Mouse (Mus musculus) hindbrain, embryonic 11.5 days (tissue): ENCODE measurements at regions not wholly inside any gene's neighbourhood (a gene's known extent, or its start where the extent isn't known, plus 50 kb on each side); places are given as distances from the start of the nearest gene placed in this dataset.

ENCODE experiments used
- ATAC-seq: fragments of 200-750 bp; cut with Nextera tagmentation; 2 replicates; pipeline ENCODE4 v1.8.0; 2017; ENCODE audit warnings: mild to moderate bottlenecking, moderate TSS enrichment, moderate library complexity; ENCODE audit not compliant: low FRiP score
- DNase-seq: peaks from one replicate; pipeline ENCODE4 v3.0.0-alpha.2; 2015; ENCODE audit warnings: low spot score
- H3K27ac ChIP-seq: fragments of 300-500 bp; sonication (generic); 2 replicates; pipeline ENCODE4 v1.5.1; 2014; ENCODE audit warnings: mild to moderate bottlenecking, low read depth, low read length
- H3K27me3 ChIP-seq: fragments of 300-500 bp; sonication (generic); 2 replicates; pipeline ENCODE4 v1.6.1; 2014; ENCODE audit warnings: mild to moderate bottlenecking, low read length, moderate library complexity, mixed read lengths; ENCODE audit not compliant: control insufficient read depth, insufficient read depth
- H3K36me3 ChIP-seq: fragments of 300-500 bp; sonication (generic); 2 replicates; pipeline ENCODE4 v1.6.1; 2014; ENCODE audit warnings: mild to moderate bottlenecking, low read length, moderate library complexity, mixed read lengths; ENCODE audit not compliant: control insufficient read depth, insufficient read depth
- H3K4me1 ChIP-seq: fragments of 300-500 bp; sonication (generic); replicated peaks from 2 replicates; pipeline ENCODE4 v1.6.1; 2014; ENCODE audit warnings: low read length, mixed read lengths; ENCODE audit not compliant: control insufficient read depth, insufficient read depth
- H3K4me2 ChIP-seq: fragments of 300-500 bp; sonication (generic); replicated peaks from 2 replicates; pipeline ENCODE4 v1.6.1; 2014; ENCODE audit warnings: mild to moderate bottlenecking, low read depth, low read length
- H3K4me3 ChIP-seq: fragments of 300-500 bp; sonication (generic); 2 replicates; pipeline ENCODE4 v1.5.1; 2014; ENCODE audit warnings: low read depth, low read length
- H3K9ac ChIP-seq: fragments of 300-500 bp; sonication (generic); 2 replicates; pipeline ENCODE4 v1.6.1; 2014; ENCODE audit warnings: low read depth, low read length
- H3K9me3 ChIP-seq: fragments of 300-500 bp; sonication (generic); 2 replicates; pipeline ENCODE4 v1.6.1; 2016; ENCODE audit warnings: low read length; ENCODE audit not compliant: control insufficient read depth
- WGBS: fragments of 180-500 bp; shearing (Covaris S2); extraction: QIAGEN DNeasy Blood & Tissue Kit; methylation state at CpG from one replicate; pipeline ENCODE4 v1.1.7; 2014; 5-methylcytosine and 5-hydroxymethylcytosine counted together

DNA sequence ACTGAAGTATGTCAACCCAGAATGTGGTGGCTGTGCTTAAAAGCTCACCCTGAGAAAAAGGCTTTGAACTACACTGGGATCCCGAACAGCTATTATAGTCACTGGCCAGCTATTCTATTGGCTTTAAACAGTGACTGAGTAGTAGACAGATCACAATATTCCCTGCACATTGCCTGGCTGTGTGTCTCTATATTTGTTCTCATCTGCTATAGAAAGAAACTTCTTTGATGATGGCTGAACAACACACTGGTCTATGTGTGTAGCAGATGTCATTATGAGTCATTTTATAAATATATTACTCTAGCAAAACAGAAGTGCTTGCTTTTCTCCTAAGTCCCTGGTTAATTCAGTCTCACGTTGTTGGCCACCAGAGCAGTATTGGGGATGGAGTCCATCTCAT, 152.1 kb upstream of the Slco6d1 start:
- 73% methylated on average over 2 of the region's 2 CpGs for WGBS
- ATAC-seq (no peak), DNase-seq (no peak)
- H3K27me3 ChIP-seq: no peaks in the 10 kb centered on the region
- H3K4me3 ChIP-seq: no peak overlapping the region
- H3K27ac ChIP-seq: no peak overlapping the region
- H3K36me3 ChIP-seq: no peaks in the 10 kb centered on the region
- no peaks in the 10 kb centered on the region for H3K4me1 ChIP-seq
- no peaks in the 10 kb centered on the region for H3K9me3 ChIP-seq
- no peak overlapping the region for H3K4me2 ChIP-seq
- no peak overlapping the region for H3K9ac ChIP-seq

DNA sequence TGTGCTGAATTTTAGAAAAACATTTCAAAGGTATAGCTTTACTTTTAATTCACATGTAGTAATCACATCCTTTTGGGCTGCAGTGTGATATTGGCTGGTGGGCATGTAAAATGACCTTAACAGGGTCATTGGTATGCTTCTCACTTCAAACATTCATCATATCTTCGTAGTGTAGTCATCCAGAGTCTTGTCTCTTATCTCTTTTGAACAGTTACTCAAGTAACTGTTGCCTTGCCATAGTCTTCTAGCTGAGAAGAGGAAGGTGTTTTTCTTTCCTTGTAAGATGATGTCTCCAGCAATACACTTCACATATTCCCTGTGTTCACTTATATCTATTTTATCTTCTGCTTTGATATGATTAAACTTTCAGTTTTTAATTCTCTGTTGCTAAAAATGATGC, 150.7 kb upstream of the Slco6d1 start:
- WGBS: 79% methylated on average over 1 of the region's 1 CpGs
- no peak overlapping the region for H3K4me2 ChIP-seq
- H3K27ac ChIP-seq: no peak overlapping the region
- no peaks in the 10 kb centered on the region for H3K9me3 ChIP-seq
- H3K9ac ChIP-seq: no peak overlapping the region
- no peaks in the 10 kb centered on the region for H3K4me1 ChIP-seq
- DNase-seq (no peak), ATAC-seq (no peak)
- no peak overlapping the region for H3K4me3 ChIP-seq
- H3K36me3 ChIP-seq: no peaks in the 10 kb centered on the region
- no peaks in the 10 kb centered on the region for H3K27me3 ChIP-seq

DNA sequence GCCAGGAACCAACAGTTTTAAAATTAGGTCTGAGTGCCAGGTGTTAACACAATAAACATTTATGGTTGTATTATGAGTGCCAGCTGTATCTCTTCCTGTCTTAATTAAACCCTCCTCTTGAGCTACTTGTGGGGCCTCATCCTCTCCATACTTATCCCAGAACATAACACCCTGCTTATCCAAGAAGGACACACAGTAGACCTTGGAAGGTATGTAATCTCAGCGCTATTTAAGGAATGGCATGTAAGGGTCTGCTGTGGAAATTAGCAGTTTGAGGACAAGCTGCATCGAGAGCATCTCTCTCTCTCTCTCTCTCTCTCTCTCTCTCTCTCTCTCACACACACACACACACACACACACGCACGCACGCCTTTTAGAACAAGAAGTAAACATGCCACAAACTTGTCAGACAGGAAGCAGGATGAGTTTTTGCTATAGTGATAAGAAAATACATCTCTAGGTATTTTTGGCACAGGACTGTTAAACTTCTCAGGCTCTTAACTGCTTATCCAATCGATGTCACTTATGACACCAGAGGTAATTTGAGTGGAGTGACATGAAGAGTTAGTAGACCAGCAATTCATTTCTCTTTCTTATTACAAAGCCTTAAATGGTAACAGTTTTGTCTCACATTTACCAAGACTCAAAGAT, 146.8 kb upstream of the Slco6d1 start:
- no peaks in the 10 kb centered on the region for H3K36me3 ChIP-seq
- ATAC-seq: no peak
- no peak overlapping the region for H3K9ac ChIP-seq
- H3K9me3 ChIP-seq: no peaks in the 10 kb centered on the region
- no peak overlapping the region for H3K27ac ChIP-seq
- no peak overlapping the region for H3K4me3 ChIP-seq
- H3K4me1 ChIP-seq: no peaks in the 10 kb centered on the region
- 94% methylated on average over 6 of the region's 6 CpGs for WGBS
- H3K4me2 ChIP-seq: no peak overlapping the region
- H3K27me3 ChIP-seq: no peaks in the 10 kb centered on the region
- DNase-seq: no peak

DNA sequence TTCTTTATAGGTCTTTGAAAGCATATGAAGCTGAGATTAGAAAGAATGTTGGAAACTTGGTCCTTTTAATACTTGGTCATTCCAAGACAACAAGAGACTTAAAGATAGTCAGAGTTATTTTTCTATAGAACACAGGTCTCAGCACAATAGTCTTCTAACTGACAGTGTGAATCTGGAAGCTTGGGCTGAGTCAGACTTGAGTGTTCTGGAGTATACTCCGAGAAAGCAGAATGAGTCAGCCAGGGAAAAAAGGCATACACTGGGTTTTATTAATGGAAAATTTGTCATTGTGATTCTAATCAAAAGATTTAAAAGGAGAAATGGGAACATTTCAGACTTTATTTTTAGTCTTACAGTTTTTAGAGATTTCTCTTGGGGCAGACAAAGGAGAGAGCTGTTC, 145.4 kb upstream of the Slco6d1 start:
- Histone ChIP-seq H3K9ac (no peak overlapping the region), H3K4me3 (no peak overlapping the region), H3K36me3 (no peaks in the 10 kb centered on the region), H3K4me2 (no peak overlapping the region), H3K4me1 (no peaks in the 10 kb centered on the region), H3K9me3 (no peaks in the 10 kb centered on the region), H3K27ac (no peak overlapping the region), H3K27me3 (no peaks in the 10 kb centered on the region)
- 84% methylated on average over 1 of the region's 1 CpGs for WGBS
- DNase-seq (no peak), ATAC-seq (no peak)

DNA sequence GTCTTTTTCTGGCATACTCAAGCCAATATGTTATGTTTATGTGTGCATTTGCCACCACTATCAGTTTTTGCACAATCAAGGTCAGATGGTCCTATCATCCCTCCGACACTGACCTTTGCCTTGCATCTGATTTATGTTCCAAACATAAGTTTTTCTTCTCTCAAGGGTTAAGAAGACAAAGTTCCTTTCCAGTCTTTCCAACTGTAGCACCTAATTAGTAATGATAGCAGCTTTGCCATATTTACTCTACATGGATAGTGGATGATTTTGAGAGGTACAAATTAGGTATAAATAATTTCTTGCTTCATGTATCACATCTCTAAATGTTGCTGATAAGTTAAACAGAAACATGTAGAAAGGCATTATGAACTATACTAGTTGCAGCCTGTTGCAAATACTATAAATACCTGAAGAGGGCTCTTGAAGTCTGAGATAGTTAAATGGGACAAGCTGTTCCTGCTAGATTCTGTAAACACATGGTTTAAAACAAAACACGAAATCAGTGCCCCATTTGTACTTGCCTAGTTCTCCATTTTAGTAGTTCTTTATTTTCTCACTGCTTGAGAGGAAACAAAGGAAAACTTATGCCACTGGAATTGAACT, 141.4 kb upstream of the Slco6d1 start:
- Histone ChIP-seq H3K27me3 (no peaks in the 10 kb centered on the region), H3K4me1 (no peaks in the 10 kb centered on the region), H3K36me3 (no peaks in the 10 kb centered on the region), H3K27ac (no peak overlapping the region), H3K9me3 (no peaks in the 10 kb centered on the region), H3K4me2 (no peak overlapping the region), H3K4me3 (no peak overlapping the region), H3K9ac (no peak overlapping the region)
- ATAC-seq (no peak), DNase-seq (no peak)
- 88% methylated on average over 2 of the region's 2 CpGs for WGBS

DNA sequence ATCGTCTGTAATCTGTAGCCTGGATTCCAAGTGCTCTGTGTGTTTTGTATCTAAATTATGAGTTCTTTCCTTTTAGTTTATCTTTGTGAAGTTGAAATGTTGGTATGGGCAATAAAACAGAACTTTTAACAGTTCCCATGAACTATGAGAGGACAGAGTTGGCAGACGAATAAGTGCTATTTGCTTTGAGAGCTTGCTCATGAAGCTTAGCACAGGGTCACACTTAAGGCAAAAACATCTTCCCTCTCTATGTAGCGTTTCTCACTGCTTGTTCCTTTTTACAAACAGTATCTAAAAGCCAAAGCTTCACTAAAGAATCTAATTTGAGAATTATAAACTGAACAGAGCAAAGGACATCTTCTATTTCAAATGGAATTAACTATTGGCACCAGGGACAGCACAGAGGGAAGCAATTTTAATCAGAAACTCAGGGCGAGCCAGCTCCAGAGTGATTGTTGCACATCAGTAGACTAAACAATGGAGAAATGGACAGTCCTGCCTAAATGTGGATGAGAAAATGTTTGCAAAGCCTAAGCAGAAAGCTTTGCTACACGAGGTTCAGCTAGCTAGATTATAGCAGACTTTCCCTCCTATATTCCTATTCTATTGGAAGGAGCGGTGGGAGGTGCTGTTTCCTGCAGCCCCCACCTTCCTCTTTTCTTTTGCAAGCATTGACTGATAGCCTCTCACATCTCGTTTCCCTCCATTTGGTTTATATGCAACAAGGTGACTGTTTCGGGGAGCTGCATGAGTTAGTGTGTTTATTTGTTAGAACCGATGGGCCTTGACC, 140.5 kb upstream of the Slco6d1 start:
- H3K27ac ChIP-seq: no peak overlapping the region
- ATAC-seq (no peak), DNase-seq (no peak)
- no peak overlapping the region for H3K4me3 ChIP-seq
- H3K9ac ChIP-seq: no peak overlapping the region
- WGBS: 79% methylated on average over 9 of the region's 9 CpGs
- H3K4me1 ChIP-seq: no peaks in the 10 kb centered on the region
- H3K27me3 ChIP-seq: no peaks in the 10 kb centered on the region
- no peaks in the 10 kb centered on the region for H3K36me3 ChIP-seq
- H3K4me2 ChIP-seq: no peak overlapping the region
- H3K9me3 ChIP-seq: no peaks in the 10 kb centered on the region

DNA sequence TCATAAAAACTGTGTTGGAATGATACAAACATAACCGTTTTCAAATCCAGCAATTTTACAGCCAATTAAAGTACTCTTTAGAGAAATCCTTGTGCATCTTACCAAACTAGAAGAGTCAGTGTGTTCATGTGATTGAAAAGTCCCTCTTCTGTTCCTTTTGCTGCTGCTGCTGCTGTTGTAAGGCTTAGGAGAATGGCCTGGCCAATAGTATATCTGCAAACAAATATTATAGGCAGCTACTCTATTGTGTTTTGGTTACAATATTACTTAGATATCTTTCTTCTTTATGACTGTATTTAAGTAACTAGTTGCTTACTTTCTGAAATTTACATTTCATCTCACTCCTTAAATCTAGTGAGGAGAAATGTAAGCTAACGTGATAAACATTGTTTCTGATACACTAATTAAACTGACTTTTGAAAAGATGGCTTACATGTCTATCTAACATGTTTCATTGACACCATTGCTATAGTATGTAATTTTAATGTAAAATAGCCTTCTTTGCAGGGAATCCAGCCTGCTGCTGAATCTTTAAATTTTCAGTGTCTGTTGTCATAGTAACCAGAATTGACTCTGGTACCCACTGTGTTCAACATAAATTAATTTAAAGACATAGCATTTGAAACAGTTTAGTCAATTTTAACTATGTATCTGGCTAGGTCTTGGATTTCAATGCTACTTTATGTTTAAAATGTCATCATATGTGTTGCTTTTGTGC, 139.7 kb upstream of the Slco6d1 start:
- Histone ChIP-seq H3K9me3 (no peaks in the 10 kb centered on the region), H3K27me3 (no peaks in the 10 kb centered on the region), H3K4me1 (no peaks in the 10 kb centered on the region), H3K4me3 (no peak overlapping the region), H3K27ac (no peak overlapping the region), H3K9ac (no peak overlapping the region), H3K4me2 (no peak overlapping the region), H3K36me3 (no peaks in the 10 kb centered on the region)
- DNase-seq: no peak
- WGBS: 82% methylated on average over 2 of the region's 2 CpGs
- no peak for ATAC-seq

DNA sequence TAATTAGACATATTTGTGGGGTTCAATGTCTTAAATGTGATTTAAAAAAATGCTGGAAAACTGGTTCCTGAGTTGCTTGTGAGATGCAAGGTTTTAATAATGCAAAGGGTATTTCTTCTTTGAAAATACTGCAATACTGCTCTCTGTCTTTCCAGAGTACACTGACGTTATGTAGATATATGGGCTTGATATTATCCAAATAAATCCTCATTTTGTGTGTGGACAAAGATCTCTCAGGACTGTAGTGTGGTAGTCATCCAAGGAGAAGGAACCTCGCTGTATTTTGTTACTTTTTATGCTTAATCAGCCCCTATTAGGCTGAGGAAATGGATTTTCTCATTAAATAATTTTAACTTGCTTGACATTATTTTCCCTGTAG, 139.2 kb upstream of the Slco6d1 start:
- no peak for DNase-seq
- no peaks in the 10 kb centered on the region for H3K27me3 ChIP-seq
- H3K36me3 ChIP-seq: no peaks in the 10 kb centered on the region
- no peaks in the 10 kb centered on the region for H3K9me3 ChIP-seq
- no peak overlapping the region for H3K4me2 ChIP-seq
- no peaks in the 10 kb centered on the region for H3K4me1 ChIP-seq
- ATAC-seq: no peak
- no peak overlapping the region for H3K4me3 ChIP-seq
- no peak overlapping the region for H3K27ac ChIP-seq
- 81% methylated on average over 2 of the region's 2 CpGs for WGBS
- H3K9ac ChIP-seq: no peak overlapping the region
